Mouse (Mus musculus): Measurements from ENCODE around the gene Rffl.

DNA sequence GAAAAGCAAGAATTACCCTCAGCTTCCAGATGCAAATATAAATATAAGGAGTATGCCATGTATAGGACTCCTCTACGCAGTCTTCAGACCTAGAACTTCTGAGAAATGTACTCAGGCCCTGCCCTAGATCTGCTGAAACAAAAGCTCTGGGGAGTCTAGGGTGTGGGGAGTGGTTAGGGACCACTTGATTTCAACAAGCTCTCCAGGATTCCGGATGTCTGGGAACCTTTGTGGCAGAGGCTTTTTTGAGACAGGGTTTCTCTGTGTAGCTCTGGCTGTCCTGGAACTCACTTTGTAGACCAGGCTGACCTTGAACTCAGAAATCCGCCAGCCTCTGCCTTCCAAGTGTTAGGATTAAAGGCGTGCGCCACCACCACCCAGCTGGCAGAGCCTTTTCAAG is 34.8 kb upstream of the Rffl start:
- TF ChIP-seq CTCF (IDR thresholded peaks at IDR 0.05; ENCODE audit: low read depth) = no peak
- TF ChIP-seq EP300 (IDR thresholded peaks at IDR 0.05; ENCODE audit: low read depth) = no peak
